Mouse (Mus musculus) C2C12 (cell line): ENCODE measurements at regions not wholly inside any gene's neighbourhood (a gene's known extent, or its start where the extent isn't known, plus 50 kb on each side); places are given as distances from the start of the nearest gene placed in this dataset.

Source experiments
- H3K27me3 ChIP-seq: one replicate; pipeline ENCODE4 v1.6.1; 2011; ENCODE audit not compliant: control insufficient read depth, insufficient read depth, insufficient read length
- H3K36me3 ChIP-seq: one replicate; pipeline ENCODE4 v1.6.1; 2011; ENCODE audit not compliant: control insufficient read depth, insufficient read depth
- H3K4me3 ChIP-seq: one replicate; pipeline ENCODE4 v1.5.1; 2011; ENCODE audit warnings: mild to moderate bottlenecking, control low read depth; ENCODE audit not compliant: poor library complexity, insufficient read depth, severe bottlenecking
- H3K79me2 ChIP-seq: one replicate; pipeline ENCODE4 v1.6.1; 2011; ENCODE audit not compliant: control insufficient read depth, insufficient read depth
- H3K79me3 ChIP-seq: one replicate; pipeline ENCODE4 v1.6.1; 2011; ENCODE audit warnings: low read depth, control low read depth
- H3ac ChIP-seq: one replicate; pipeline ENCODE3; 2011; ENCODE audit warnings: low read depth; ENCODE audit not compliant: control insufficient read depth, insufficient read length
- CEBPB ChIP-seq: IDR thresholded peaks from one replicate; pipeline ENCODE4 v1.6.1; 2011; ENCODE audit warnings: low read depth, mild to moderate bottlenecking, control low read depth, moderate library complexity
- CTCF ChIP-seq: IDR thresholded peaks from one replicate; pipeline ENCODE4 v1.5.1; 2011; ENCODE audit not compliant: control insufficient read depth, insufficient read depth, insufficient read length
- FOSL1 ChIP-seq: IDR thresholded peaks from one replicate; pipeline ENCODE4 v1.8.0; 2011; ENCODE audit warnings: mild to moderate bottlenecking, low read length; ENCODE audit not compliant: poor library complexity, insufficient read depth, severe bottlenecking
- MAX ChIP-seq: IDR thresholded peaks from one replicate; pipeline ENCODE4 v1.6.1; 2011; ENCODE audit warnings: mild to moderate bottlenecking, control low read depth
- MYOD1 ChIP-seq: IDR thresholded peaks from one replicate; pipeline ENCODE4 v1.6.1; 2011; ENCODE audit warnings: low read depth; ENCODE audit not compliant: control insufficient read depth, insufficient read length
- MYOG ChIP-seq: IDR thresholded peaks from one replicate; pipeline ENCODE4 v1.6.1; 2011; ENCODE audit not compliant: control insufficient read depth, insufficient read length; ENCODE audit errors: extremely low read depth
- USF1 ChIP-seq: IDR thresholded peaks from one replicate; pipeline ENCODE4 v1.6.1; 2011; ENCODE audit warnings: low read depth, mild to moderate bottlenecking, control low read depth, moderate library complexity

DNA sequence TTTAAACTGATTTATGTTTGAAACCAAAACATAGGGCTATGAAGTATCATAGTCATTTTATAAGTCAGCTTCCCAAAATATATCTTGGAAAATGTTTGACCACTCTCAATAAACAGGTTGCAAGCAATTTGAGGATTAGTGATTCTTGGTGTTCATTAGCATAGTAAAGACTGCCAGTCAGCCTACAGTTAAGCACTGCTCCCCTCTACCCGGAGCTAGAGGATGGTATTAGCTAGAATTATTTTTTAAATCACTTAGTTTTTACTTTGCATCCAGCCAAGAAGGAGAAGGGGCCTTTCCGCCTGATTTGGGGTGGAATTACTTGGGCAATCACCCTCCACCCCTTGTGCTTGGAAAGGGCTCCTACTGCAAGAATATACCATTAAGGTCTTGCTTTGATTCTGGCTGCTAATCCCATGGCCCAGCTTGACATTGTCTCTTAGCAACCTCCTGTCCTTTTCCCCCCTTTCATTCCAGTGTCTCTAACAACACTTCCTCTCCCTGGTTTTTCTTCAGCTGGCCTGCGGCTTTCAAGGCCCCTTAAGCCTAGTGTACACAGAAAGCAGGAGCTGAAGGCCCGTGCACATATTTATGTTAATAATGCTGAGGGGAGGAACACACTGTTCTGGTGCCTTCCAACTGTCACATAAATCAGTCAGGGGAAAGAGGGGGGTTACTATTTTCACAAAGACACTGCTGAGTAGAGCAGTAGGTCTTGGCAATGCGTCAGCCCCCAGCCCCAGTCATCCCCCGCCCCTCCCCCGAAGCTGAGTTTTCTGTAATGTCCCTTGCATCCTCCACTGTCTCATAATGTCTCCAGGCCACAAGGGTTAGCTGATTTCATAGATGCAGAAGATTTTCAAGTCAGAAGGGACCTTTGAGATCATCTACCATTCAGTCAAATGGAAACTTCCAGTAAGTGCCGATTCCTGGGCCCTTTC, 280.6 kb upstream of the Adamts9 start:
- Histone ChIP-seq H3K79me3 (no peaks in the 10 kb centered on the region), H3K27me3 (no peaks in the 10 kb centered on the region), H3ac (no peak overlapping the region), H3K4me3 (no peak overlapping the region), H3K36me3 (no peaks in the 10 kb centered on the region), H3K79me2 (no peaks in the 10 kb centered on the region)
- TF ChIP-seq MYOD1 (no peak), USF1 (no peak), MAX (no peak), MYOG (no peak), CEBPB (no peak), FOSL1 (no peak), CTCF (no peak)

DNA sequence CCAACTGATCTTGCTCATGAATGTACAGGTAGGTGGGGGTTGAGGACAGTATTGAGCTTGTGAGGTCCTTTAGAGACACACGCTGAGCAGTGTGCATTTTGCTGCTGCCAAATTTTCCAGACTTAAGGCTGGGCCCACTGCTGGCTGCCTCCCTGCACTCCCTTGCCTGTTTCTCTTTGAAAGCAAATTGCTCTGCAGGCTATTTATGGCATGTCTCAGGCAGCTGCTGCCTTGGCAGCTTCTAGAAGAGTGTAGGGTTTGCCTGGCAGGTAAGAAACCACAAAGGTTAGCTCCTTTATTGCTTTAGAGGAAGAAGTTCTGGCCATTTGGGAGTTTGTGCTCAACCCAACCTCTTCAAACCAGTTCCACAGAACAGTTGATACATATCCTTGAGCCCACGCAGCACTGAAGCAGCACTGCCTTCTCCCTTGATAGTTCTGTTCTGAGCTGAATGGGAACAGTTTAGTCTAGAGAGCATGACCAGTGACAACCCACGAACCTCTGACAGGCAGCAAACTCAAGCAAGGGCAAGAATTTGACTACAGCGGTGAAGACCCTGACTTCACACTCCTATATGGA, 274.8 kb upstream of the Adamts9 start:
- Histone ChIP-seq H3K4me3 (no peak overlapping the region), H3ac (no peak overlapping the region), H3K36me3 (no peaks in the 10 kb centered on the region), H3K79me3 (no peaks in the 10 kb centered on the region), H3K79me2 (no peaks in the 10 kb centered on the region), H3K27me3 (no peaks in the 10 kb centered on the region)
- no peak for TF ChIP-seq MYOG
- TF ChIP-seq CEBPB = no peak
- no peak for TF ChIP-seq MAX
- TF ChIP-seq FOSL1 = no peak
- TF ChIP-seq MYOD1 = no peak
- TF ChIP-seq USF1 = no peak
- TF ChIP-seq CTCF = no peak

DNA sequence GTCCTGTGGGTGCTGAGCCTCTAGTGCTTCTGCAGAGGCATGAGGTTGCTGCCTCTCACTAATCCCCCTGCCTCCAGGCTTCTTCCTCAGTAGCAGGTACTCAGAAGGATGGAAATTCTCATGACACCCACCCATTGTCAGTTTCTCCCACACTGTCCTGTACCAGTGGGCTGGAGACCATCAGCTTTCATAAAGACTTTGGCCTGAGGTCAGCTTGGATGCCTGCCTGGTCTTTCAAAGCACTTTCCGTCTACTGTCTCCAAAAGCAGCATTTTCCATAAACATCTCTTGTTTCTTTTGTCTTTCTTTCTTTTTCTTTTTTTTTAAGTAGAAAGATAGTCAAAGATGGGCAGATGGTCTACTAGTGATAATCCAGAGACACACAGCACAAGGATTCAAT, 257.6 kb upstream of the Adamts9 start:
- Histone ChIP-seq H3ac (no peak overlapping the region), H3K79me3 (no peaks in the 10 kb centered on the region), H3K36me3 (no peaks in the 10 kb centered on the region), H3K27me3 (no peaks in the 10 kb centered on the region), H3K79me2 (no peaks in the 10 kb centered on the region), H3K4me3 (no peak overlapping the region)
- no peak for TF ChIP-seq CEBPB
- no peak for TF ChIP-seq USF1
- TF ChIP-seq MYOG = no peak
- no peak for TF ChIP-seq CTCF

DNA sequence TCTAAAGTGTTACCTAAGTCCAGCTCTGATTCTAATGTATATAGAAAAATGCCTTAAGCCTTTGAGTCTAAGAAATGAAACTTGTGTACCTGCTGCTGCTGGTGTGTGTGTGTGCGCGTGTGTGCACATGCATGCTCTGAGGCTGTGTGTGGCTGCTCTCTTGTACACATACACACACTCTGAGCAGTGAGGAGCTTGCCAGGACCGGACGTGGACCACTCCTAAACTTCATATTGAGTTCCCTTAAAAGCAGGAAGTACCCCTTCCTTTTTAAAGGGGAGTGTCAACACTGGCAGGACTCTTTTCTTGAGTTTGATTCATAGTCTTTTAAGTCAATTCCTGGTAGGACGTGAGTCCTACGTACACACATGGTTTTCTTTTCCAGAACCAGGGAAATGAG, 251.4 kb upstream of the Adamts9 start:
- H3K27me3 ChIP-seq = no peaks in the 10 kb centered on the region
- H3K4me3 ChIP-seq = no peak overlapping the region
- H3K79me2 ChIP-seq = no peaks in the 10 kb centered on the region
- no peaks in the 10 kb centered on the region for H3K79me3 ChIP-seq
- no peak overlapping the region for H3ac ChIP-seq
- TF ChIP-seq FOSL1 (no peak), MYOG (no peak), MAX (no peak), CEBPB (no peak), MYOD1 (no peak), USF1 (no peak), CTCF (no peak)
- no peaks in the 10 kb centered on the region for H3K36me3 ChIP-seq

DNA sequence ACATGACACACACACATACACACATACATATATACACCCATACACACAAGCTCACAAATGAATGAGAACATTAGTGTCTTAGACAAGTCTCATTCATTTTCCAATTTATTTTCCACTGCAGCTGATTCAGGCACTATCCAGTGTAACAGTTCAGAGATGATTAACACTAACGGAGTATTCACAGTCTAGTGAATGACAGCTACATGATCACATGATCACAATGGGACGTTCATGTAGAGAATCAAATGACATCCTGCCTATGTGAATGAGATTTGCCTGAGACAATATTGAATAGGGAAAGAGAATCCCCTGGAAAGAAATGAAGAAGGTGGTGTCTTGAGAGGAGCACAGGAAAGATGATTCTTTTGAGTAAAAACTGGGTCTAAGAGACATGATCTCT, 249.7 kb upstream of the Adamts9 start:
- no peaks in the 10 kb centered on the region for H3K36me3 ChIP-seq

More for the DNA sequence above, 249.7 kb upstream of the Adamts9 start:
- no peaks in the 10 kb centered on the region for H3K79me2 ChIP-seq
- no peaks in the 10 kb centered on the region for H3K27me3 ChIP-seq
- no peaks in the 10 kb centered on the region for H3K79me3 ChIP-seq
- H3K4me3 ChIP-seq = no peak overlapping the region
- no peak overlapping the region for H3ac ChIP-seq
- TF ChIP-seq FOSL1 (no peak), MYOG (no peak), MAX (no peak), CEBPB (no peak), USF1 (no peak), MYOD1 (no peak), CTCF (no peak)
